Mouse (Mus musculus) hindbrain, embryonic 11.5 days (tissue): Measurements from ENCODE around the gene Rab3b. TPM values are rescaled to one million over a fixed set of nuclear protein-coding genes. Genes with fewer than 3 reads are reported as not detected.

Source experiments
- ATAC-seq: fragments of 200-750 bp; cut with Nextera tagmentation; 2 replicates; pipeline ENCODE4 v1.8.0; 2017; ENCODE audit warnings: mild to moderate bottlenecking, moderate TSS enrichment, moderate library complexity; ENCODE audit not compliant: low FRiP score
- DNase-seq: peaks from one replicate; pipeline ENCODE4 v3.0.0-alpha.2; 2015; ENCODE audit warnings: low spot score
- H3K27ac ChIP-seq: fragments of 300-500 bp; sonication (generic); 2 replicates; pipeline ENCODE4 v1.5.1; 2014; ENCODE audit warnings: mild to moderate bottlenecking, low read depth, low read length
- H3K27me3 ChIP-seq: fragments of 300-500 bp; sonication (generic); 2 replicates; pipeline ENCODE4 v1.6.1; 2014; ENCODE audit warnings: mild to moderate bottlenecking, low read length, moderate library complexity, mixed read lengths; ENCODE audit not compliant: control insufficient read depth, insufficient read depth
- H3K36me3 ChIP-seq: fragments of 300-500 bp; sonication (generic); 2 replicates; pipeline ENCODE4 v1.6.1; 2014; ENCODE audit warnings: mild to moderate bottlenecking, low read length, moderate library complexity, mixed read lengths; ENCODE audit not compliant: control insufficient read depth, insufficient read depth
- H3K4me1 ChIP-seq: fragments of 300-500 bp; sonication (generic); replicated peaks from 2 replicates; pipeline ENCODE4 v1.6.1; 2014; ENCODE audit warnings: low read length, mixed read lengths; ENCODE audit not compliant: control insufficient read depth, insufficient read depth
- H3K4me2 ChIP-seq: fragments of 300-500 bp; sonication (generic); replicated peaks from 2 replicates; pipeline ENCODE4 v1.6.1; 2014; ENCODE audit warnings: mild to moderate bottlenecking, low read depth, low read length
- H3K4me3 ChIP-seq: fragments of 300-500 bp; sonication (generic); 2 replicates; pipeline ENCODE4 v1.5.1; 2014; ENCODE audit warnings: low read depth, low read length
- H3K9ac ChIP-seq: fragments of 300-500 bp; sonication (generic); 2 replicates; pipeline ENCODE4 v1.6.1; 2014; ENCODE audit warnings: low read depth, low read length
- H3K9me3 ChIP-seq: fragments of 300-500 bp; sonication (generic); 2 replicates; pipeline ENCODE4 v1.6.1; 2016; ENCODE audit warnings: low read length; ENCODE audit not compliant: control insufficient read depth
- WGBS: fragments of 180-500 bp; shearing (Covaris S2); extraction: QIAGEN DNeasy Blood & Tissue Kit; methylation state at CpG from one replicate; pipeline ENCODE4 v1.1.7; 2014; 5-methylcytosine and 5-hydroxymethylcytosine counted together
- polyA plus RNA-seq: library from polyadenylated mRNA; unstranded; fragments of >200 nt; fragmentation: Nextera tagmentation; extraction: Ambion mirVana; gene quantifications from 2 replicates; pipeline ENCODE4 v1.2.1, GENCODE M21; 2014

Gene Rab3b
- polyA plus RNA-seq, 1 experiment from 2014 or later: 36.4 TPM

DNA sequence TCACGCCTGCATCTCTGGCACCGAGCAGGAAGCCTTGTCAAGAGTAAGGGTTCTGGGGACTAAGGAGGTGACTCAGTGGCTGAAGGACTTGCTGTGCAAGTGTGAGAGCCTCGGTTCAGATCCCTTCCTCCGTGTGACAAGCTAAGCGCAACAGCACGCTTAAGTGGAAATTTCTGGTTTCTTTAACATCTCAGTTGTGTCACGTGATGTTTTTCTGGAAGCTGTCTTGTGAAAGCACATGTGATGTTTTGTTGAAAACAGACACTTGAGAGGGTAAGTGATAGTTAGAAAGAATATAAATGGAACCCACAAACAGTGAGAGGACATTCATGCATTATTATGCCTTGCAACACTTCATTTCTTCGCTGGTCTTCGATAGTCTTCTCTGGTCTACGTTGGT is 25.9 kb downstream of the Rab3b start:
- no peak overlapping the region for H3K4me3 ChIP-seq
- no peaks in the 10 kb centered on the region for H3K27me3 ChIP-seq
- no peak for DNase-seq
- H3K9me3 ChIP-seq: no peaks in the 10 kb centered on the region
- H3K4me2 ChIP-seq: no peak overlapping the region
- no peak overlapping the region for H3K9ac ChIP-seq
- H3K27ac ChIP-seq: no peak overlapping the region
- H3K36me3 ChIP-seq: no peaks in the 10 kb centered on the region
- H3K4me1 ChIP-seq: no peaks in the 10 kb centered on the region
- ATAC-seq: no peak
- WGBS: 91% methylated on average over 10 of the region's 10 CpGs

DNA sequence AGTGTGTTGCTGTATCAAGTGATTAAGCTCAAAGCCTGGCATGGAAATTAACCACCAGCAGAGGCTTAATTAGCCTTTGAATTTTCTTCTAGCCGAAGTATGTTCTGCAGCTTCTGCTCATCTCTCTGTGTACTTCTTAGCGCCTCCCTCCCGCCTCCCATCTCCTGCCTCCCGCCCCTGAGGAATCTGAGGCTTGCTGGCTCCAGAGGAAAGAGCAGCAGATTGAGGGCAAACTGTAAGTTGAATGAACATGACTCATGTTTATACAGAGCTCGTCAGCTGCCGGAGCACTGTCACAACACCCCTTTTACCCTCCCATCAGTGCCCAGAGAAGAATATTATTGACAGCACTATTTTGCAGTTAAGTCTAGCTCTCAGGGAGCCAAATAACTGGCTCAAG is 27.0 kb downstream of the Rab3b start:
- no peak for ATAC-seq
- Histone ChIP-seq H3K4me3 (no peak overlapping the region), H3K36me3 (no peaks in the 10 kb centered on the region), H3K9ac (no peak overlapping the region), H3K9me3 (no peaks in the 10 kb centered on the region), H3K27me3 (no peaks in the 10 kb centered on the region), H3K4me2 (no peak overlapping the region), H3K27ac (no peak overlapping the region), H3K4me1 (no peaks in the 10 kb centered on the region)
- WGBS: 51% methylated on average over 6 of the region's 6 CpGs
- no peak for DNase-seq

GRCm38 (mm10) chr4:108907475-108907874 is 28.6 kb downstream of the Rab3b start:
- Histone ChIP-seq H3K9ac (no peak overlapping the region), H3K36me3 (no peaks in the 10 kb centered on the region), H3K4me3 (no peak overlapping the region), H3K4me1 (no peaks in the 10 kb centered on the region), H3K9me3 (no peaks in the 10 kb centered on the region), H3K4me2 (no peak overlapping the region), H3K27me3 (no peaks in the 10 kb centered on the region), H3K27ac (no peak overlapping the region)
- ATAC-seq (no peak), DNase-seq (no peak)

DNA sequence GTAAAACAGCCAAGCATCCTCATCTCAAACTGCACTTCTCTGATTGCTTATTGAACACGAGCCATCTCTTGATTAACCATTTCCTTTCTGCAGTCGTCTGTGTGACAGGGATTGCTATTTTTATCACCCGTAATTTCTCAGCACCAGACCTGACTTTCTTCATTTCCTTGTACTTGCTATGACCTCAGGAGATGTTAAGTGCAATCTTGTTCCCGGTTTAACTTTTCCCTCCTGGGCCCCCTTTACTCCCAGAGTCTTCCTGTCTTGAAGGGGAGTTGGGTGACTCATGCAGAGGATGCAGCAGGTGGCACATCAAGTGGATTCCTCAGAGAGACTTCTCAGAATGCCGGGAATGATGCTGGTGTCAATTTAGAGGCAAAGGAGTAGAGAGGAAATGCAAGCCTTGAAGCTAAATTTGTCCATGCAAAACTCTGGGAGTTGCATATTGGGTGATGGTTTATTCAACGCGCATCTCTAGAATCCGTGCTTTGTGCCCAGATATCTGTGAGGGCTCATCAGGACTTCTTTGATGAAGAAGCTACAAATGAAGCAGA is 31.1 kb downstream of the Rab3b start:
- Histone ChIP-seq H3K4me3 (no peak overlapping the region), H3K27me3 (no peaks in the 10 kb centered on the region), H3K4me2 (no peak overlapping the region), H3K9ac (no peak overlapping the region), H3K4me1 (no peaks in the 10 kb centered on the region), H3K36me3 (no peaks in the 10 kb centered on the region), H3K9me3 (no peaks in the 10 kb centered on the region), H3K27ac (no peak overlapping the region)
- ATAC-seq: no peak
- 78% methylated on average over 8 of the region's 8 CpGs for whole genome bisulfite sequencing
- no peak for DNase-seq

- Histone ChIP-seq H3K4me1 (no peaks in the 10 kb centered on the region), H3K9ac (no peak overlapping the region), H3K4me2 (no peak overlapping the region), H3K36me3 (no peaks in the 10 kb centered on the region), H3K4me3 (no peak overlapping the region), H3K27me3 (no peaks in the 10 kb centered on the region), H3K27ac (no peak overlapping the region), H3K9me3 (no peaks in the 10 kb centered on the region)
- 85% methylated on average over 2 of the region's 2 CpGs for WGBS
- ATAC-seq: no peak
- DNase-seq: no peak
Observed at GRCm38 (mm10) chr4:108911866-108912265, 33.0 kb downstream of the Rab3b start.

DNA sequence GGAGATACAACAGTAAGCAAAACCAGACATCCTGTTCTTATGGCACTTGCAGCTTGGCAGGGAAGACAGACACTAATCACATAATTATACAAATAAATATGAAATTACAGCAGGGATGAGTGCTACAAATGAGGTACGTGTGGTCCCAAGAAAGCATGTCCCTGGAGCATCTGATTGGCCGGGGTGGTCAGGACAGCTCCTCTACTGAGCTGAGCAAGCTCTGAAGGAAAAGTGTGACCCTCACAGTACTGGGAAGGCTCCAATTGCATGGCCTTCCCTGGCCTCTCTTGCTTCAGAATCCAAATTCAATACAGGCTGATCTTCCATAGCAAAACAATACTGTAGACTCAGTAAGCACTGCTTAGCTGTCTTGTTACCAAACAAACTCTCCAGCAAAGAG is 34.3 kb downstream of the Rab3b start:
- Histone ChIP-seq H3K4me3 (no peak overlapping the region), H3K9ac (no peak overlapping the region), H3K9me3 (no peaks in the 10 kb centered on the region), H3K36me3 (no peaks in the 10 kb centered on the region), H3K4me2 (no peak overlapping the region), H3K27ac (no peak overlapping the region), H3K27me3 (no peaks in the 10 kb centered on the region), H3K4me1 (no peaks in the 10 kb centered on the region)
- no peak for ATAC-seq
- WGBS: 92% methylated on average over 2 of the region's 2 CpGs
- no peak for DNase-seq

- H3K9me3 ChIP-seq: no peaks in the 10 kb centered on the region
- no peaks in the 10 kb centered on the region for H3K27me3 ChIP-seq
- H3K27ac ChIP-seq: no peak overlapping the region
- no peaks in the 10 kb centered on the region for H3K36me3 ChIP-seq
- WGBS: 75% methylated on average over 6 of the region's 6 CpGs
- H3K4me1 ChIP-seq: no peaks in the 10 kb centered on the region
- no peak overlapping the region for H3K4me3 ChIP-seq
- DNase-seq (no peak), ATAC-seq (no peak)
- H3K9ac ChIP-seq: no peak overlapping the region
- H3K4me2 ChIP-seq: no peak overlapping the region
Observed at GRCm38 (mm10) chr4:108914391-108914790, 35.5 kb downstream of the Rab3b start.

GRCm38 (mm10) chr4:108915101-108915500 is 36.2 kb downstream of the Rab3b start:
- no peak for DNase-seq
- H3K4me2 ChIP-seq: no peak overlapping the region
- H3K27me3 ChIP-seq: no peaks in the 10 kb centered on the region
- no peak for ATAC-seq
- no peak overlapping the region for H3K27ac ChIP-seq
- no peak overlapping the region for H3K4me3 ChIP-seq
- no peaks in the 10 kb centered on the region for H3K4me1 ChIP-seq
- no peaks in the 10 kb centered on the region for H3K36me3 ChIP-seq
- H3K9ac ChIP-seq: no peak overlapping the region
- WGBS: 62% methylated on average over 11 of the region's 11 CpGs
- no peaks in the 10 kb centered on the region for H3K9me3 ChIP-seq

GRCm38 (mm10) chr4:108917654-108918053 is 38.8 kb downstream of the Rab3b start:
- WGBS: 73% methylated on average over 3 of the region's 3 CpGs
- DNase-seq (no peak), ATAC-seq (no peak)
- Histone ChIP-seq H3K27ac (no peak overlapping the region), H3K27me3 (no peaks in the 10 kb centered on the region), H3K4me2 (no peak overlapping the region), H3K4me1 (no peaks in the 10 kb centered on the region), H3K36me3 (no peaks in the 10 kb centered on the region), H3K9ac (no peak overlapping the region), H3K4me3 (no peak overlapping the region), H3K9me3 (no peaks in the 10 kb centered on the region)
